14 mouse cellular contexts compared by ENCODE assay signal in genomic region chr7:30612654-30613402, GRCm38 (mm10). TPM values are rescaled to one million over a fixed set of nuclear protein-coding genes. Genes with fewer than 3 reads are reported as not detected.
A peak's percentile ranks its signal among the peaks of the same experiment; 100 is the strongest.
DNase-seq lines count a peak whose midpoint lies in the region; ATAC-seq lines count a peak whose summit lies in the region.
"Had no signal": no experiment of that assay in that cellular context is flagged by ENCODE, and none has a peak within 500 bp of the region (broad histone marks: within the 10 kb centered on the region; RNA-seq: fewer than 3 reads in every experiment).

TSS of gene Upk1a (minus strand) at chr7:30612847.

- no peak within 1 kb of the TSS for H3K4me2 ChIP-seq in forebrain, embryonic 13.5 days
- no peak within 1 kb of the TSS for H3K4me2 ChIP-seq in forebrain, embryonic 16.5 days (ENCODE audit: low read length)
- peak within 1 kb of the TSS; percentile 32 for H3K4me2 ChIP-seq in kidney, embryonic 15.5 days
- H3K4me2 ChIP-seq: embryonic facial prominence, embryonic 15.5 days; heart, embryonic 11.5 days; liver, embryonic 11.5 days; midbrain, embryonic 15.5 days had no signal

- H3K36me3 ChIP-seq in forebrain, embryonic 13.5 days (ENCODE audit: poor library complexity, severe bottlenecking), result peaks cover 24% of the 10 kb centered on the region
- peaks cover 11% of the 10 kb centered on the region for H3K36me3 ChIP-seq in forebrain, embryonic 16.5 days (ENCODE audit: control insufficient read depth, insufficient read depth)
- peaks cover 26% of the 10 kb centered on the region for H3K36me3 ChIP-seq in kidney, embryonic 15.5 days

- H3K27me3 ChIP-seq in forebrain, embryonic 13.5 days, result no peaks in the 10 kb centered on the region
- no peaks in the 10 kb centered on the region for H3K27me3 ChIP-seq in forebrain, embryonic 16.5 days (replicated peaks; ENCODE audit: control insufficient read depth, insufficient read depth, low read length)
- H3K27me3 ChIP-seq in kidney, embryonic 15.5 days, result no peaks in the 10 kb centered on the region
- H3K27me3 ChIP-seq: CH12.LX; embryonic facial prominence, embryonic 15.5 days; midbrain, embryonic 15.5 days had no signal

- H3K4me1 ChIP-seq in forebrain, embryonic 13.5 days, result no peaks in the 10 kb centered on the region
- H3K4me1 ChIP-seq in forebrain, embryonic 16.5 days (replicated peaks; ENCODE audit: control insufficient read depth, insufficient read depth, low read length), result no peaks in the 10 kb centered on the region
- peaks cover 22% of the 10 kb centered on the region for H3K4me1 ChIP-seq in kidney, embryonic 15.5 days
- H3K4me1 ChIP-seq: midbrain, embryonic 15.5 days had no signal

- WGBS in forebrain, embryonic 13.5 days, result 79% methylated on average over 8 of the region's 8 CpGs
- 80% methylated on average over 8 of the region's 8 CpGs for WGBS in forebrain, embryonic 16.5 days
- 39% methylated on average over 8 of the region's 8 CpGs for WGBS in kidney, embryonic 15.5 days

- H3K9ac ChIP-seq in forebrain, embryonic 13.5 days, result no peak within 1 kb of the TSS
- H3K9ac ChIP-seq in forebrain, embryonic 16.5 days (replicated peaks; ENCODE audit: low read depth, low read length), result no peak within 1 kb of the TSS
- H3K9ac ChIP-seq in kidney, embryonic 15.5 days, result no peak within 1 kb of the TSS
- H3K9ac ChIP-seq: embryonic facial prominence, embryonic 15.5 days; midbrain, embryonic 15.5 days had no signal

- peak; percentile 16; the same call in 1 of the 2 replicates for ATAC-seq in forebrain, embryonic 13.5 days
- ATAC-seq in forebrain, embryonic 16.5 days, result no peak
- ATAC-seq in kidney, embryonic 15.5 days (replicated peaks; ENCODE audit: low FRiP score), result peak; percentile 57
- ATAC-seq: midbrain, embryonic 15.5 days had no signal

- no peak within 1 kb of the TSS for H3K4me3 ChIP-seq in forebrain, embryonic 13.5 days
- H3K4me3 ChIP-seq in forebrain, embryonic 16.5 days (replicated peaks; ENCODE audit: low read length), result no peak within 1 kb of the TSS
- no peak within 1 kb of the TSS for H3K4me3 ChIP-seq in kidney, embryonic 15.5 days (replicated peaks)
- H3K4me3 ChIP-seq: embryonic facial prominence, embryonic 15.5 days; forebrain, embryonic 10.5 days; midbrain, embryonic 15.5 days had no signal

- H3K27ac ChIP-seq in forebrain, embryonic 13.5 days, result no peak within 1 kb of the TSS
- H3K27ac ChIP-seq in forebrain, embryonic 16.5 days (ENCODE audit: low read length), result no peak within 1 kb of the TSS
- 0 out of 2 replicates have a peak within 1 kb of the TSS, but pooled peaks have one; percentile 56 for H3K27ac ChIP-seq in kidney, embryonic 15.5 days
- H3K27ac ChIP-seq: embryonic facial prominence, embryonic 15.5 days; forebrain, embryonic 10.5 days; macrophage; midbrain, embryonic 15.5 days had no signal

- H3K9me3 ChIP-seq in forebrain, embryonic 13.5 days (replicated peaks), result no peaks in the 10 kb centered on the region
- H3K9me3 ChIP-seq in forebrain, embryonic 16.5 days (ENCODE audit: control insufficient read depth, low read length), result no peaks in the 10 kb centered on the region
- no peaks in the 10 kb centered on the region for H3K9me3 ChIP-seq in kidney, embryonic 15.5 days (replicated peaks)
- H3K9me3 ChIP-seq: embryonic facial prominence, embryonic 15.5 days; forebrain, embryonic 10.5 days; midbrain, embryonic 15.5 days had no signal

- DNase-seq in kidney, adult 9 months, result no peak
- no peak for DNase-seq in urinary bladder, adult 2 months (ENCODE audit: low spot score)
- DNase-seq in urinary bladder, postnatal 10 days (ENCODE audit: low spot score), result no peak
- DNase-seq in cerebellum, adult 18-20 months, result no peak

RNA-seq across cellular contexts. Expression of gene Upk1a, which starts in this region (rescaled TPM):
- polyA plus RNA-seq in forebrain, embryonic 13.5 days (2015; fragmentation: Nextera tagmentation; extraction: Ambion mirVana), result 0.19 and 0.37 TPM in 2 replicates
- 0.34 and 0.40 TPM in 2 replicates for polyA plus RNA-seq in forebrain, embryonic 16.5 days (2015; fragmentation: Nextera tagmentation; extraction: Ambion mirVana)
- polyA plus RNA-seq in kidney, embryonic 15.5 days (2015; fragmentation: Nextera tagmentation; extraction: Ambion mirVana), result 3.6 and 5.3 TPM in 2 replicates
- 2,098 and 2,832 TPM in 2 replicates for polyA plus RNA-seq in urinary bladder, adult 2 months (2012; rRNA removed)

Comparison
In these comparisons a context has a peak if more than half of its experiments do, and no peak if none do; other contexts are left out.
1. RNA of gene Upk1a (polyA plus RNA-seq): 2,098 to 2,832 TPM in urinary bladder, adult 2 months; 3.6 to 5.3 TPM in kidney, embryonic 15.5 days, 0.34 to 0.40 TPM in forebrain, embryonic 16.5 days and 0.19 to 0.37 TPM in forebrain, embryonic 13.5 days; every median in the first group is over 100 times any median in the second.
2. Peak in ATAC-seq in forebrain, embryonic 13.5 days; RNA of the gene not detected or under 1 TPM.